Mouse (Mus musculus) liver, embryonic 12.5 days (tissue): ENCODE results near the gene C2cd5. TPM values are rescaled to one million over a fixed set of nuclear protein-coding genes. Genes with fewer than 3 reads are reported as not detected.
"Not testable (repeated sequence)": the region's sequence is repeated elsewhere in the genome, so short reads cannot be mapped to it uniquely, and the experiment has no call there.

Experiments used
- ATAC-seq: fragments of 200-750 bp; cut with Nextera tagmentation; 2 replicates; pipeline ENCODE4 v1.8.0; 2017; ENCODE audit warnings: moderate number of reproducible peaks, mild to moderate bottlenecking, moderate library complexity
- H3K27ac ChIP-seq: fragments of 300-500 bp; sonication (generic); 2 replicates; pipeline ENCODE4 v1.5.1; 2016; ENCODE audit warnings: mild to moderate bottlenecking
- H3K27me3 ChIP-seq: fragments of 300-500 bp; sonication (generic); replicated peaks from 2 replicates; pipeline ENCODE4 v1.6.1; 2016; ENCODE audit warnings: mild to moderate bottlenecking, moderate library complexity
- H3K36me3 ChIP-seq: fragments of 300-500 bp; sonication (generic); 2 replicates; pipeline ENCODE4 v1.6.1; 2016; ENCODE audit warnings: mild to moderate bottlenecking, moderate library complexity
- H3K4me1 ChIP-seq: fragments of 300-500 bp; sonication (generic); 2 replicates; pipeline ENCODE4 v1.6.1; 2016
- H3K4me2 ChIP-seq: fragments of 300-500 bp; sonication (generic); 2 replicates; pipeline ENCODE4 v1.6.1; 2016; ENCODE audit warnings: mild to moderate bottlenecking, moderate library complexity
- H3K4me3 ChIP-seq: fragments of 300-500 bp; sonication (generic); 2 replicates; pipeline ENCODE4 v1.5.1; 2016; ENCODE audit warnings: mild to moderate bottlenecking, moderate library complexity
- H3K9ac ChIP-seq: fragments of 300-500 bp; sonication (generic); 2 replicates; pipeline ENCODE4 v1.6.1; 2016; ENCODE audit warnings: mild to moderate bottlenecking, moderate library complexity
- H3K9me3 ChIP-seq: fragments of 300-500 bp; sonication (generic); replicated peaks from 2 replicates; pipeline ENCODE4 v1.6.1; 2016; ENCODE audit warnings: mild to moderate bottlenecking, moderate library complexity
- WGBS: fragments of 180-500 bp; shearing (Covaris S2); methylation state at CpG from one replicate; pipeline ENCODE4 v1.1.7; 2016; ENCODE audit not compliant: insufficient replicate concordance; 5-methylcytosine and 5-hydroxymethylcytosine counted together
- polyA plus RNA-seq: library from polyadenylated mRNA; unstranded; fragments of >200 nt; fragmentation: Nextera tagmentation; extraction: Ambion mirVana; gene quantifications from 2 replicates; pipeline ENCODE4 v1.2.1, GENCODE M21; 2016

C2cd5 gene
- polyA plus RNA-seq = 22.2 and 22.7 TPM in 2 replicates

DNA sequence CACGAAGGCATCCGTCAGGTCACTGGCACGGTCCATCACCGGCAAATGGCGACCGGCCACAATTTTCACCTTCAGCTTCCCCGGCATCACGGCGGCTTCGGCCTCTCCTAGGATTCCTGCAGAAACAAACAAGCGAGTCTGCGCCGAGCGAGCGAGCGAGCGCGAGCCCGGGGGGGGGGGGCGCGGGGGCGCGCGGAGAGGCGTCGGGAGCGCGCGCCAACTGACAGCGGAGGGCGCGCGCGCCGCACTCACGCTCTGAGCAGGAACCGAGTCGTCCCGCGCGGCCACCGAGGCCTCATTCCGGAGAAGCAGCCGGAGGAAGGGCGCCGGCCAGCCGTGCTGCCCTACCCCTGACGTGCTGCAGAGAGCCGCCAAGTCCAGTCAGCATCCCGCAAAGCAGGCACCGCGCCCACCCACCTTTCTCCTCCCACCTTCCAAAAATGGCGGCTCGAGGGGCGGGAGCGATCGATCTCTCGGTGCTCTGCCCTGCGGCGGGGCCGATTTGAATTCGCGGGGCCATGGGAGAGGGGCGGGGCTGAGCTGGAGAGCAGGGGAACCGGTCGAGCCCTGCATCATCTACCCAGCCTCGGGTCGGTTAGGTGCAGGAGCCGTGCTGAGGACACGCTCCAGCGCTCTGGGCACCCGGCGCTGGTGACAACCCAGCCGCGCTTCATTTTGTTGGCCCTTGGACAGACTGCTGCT, at the start of gene C2cd5:
Gene C2cd5, minus strand, starts transcription at position 461 of the 702 bp plus-strand sequence.
- H3K9ac ChIP-seq = peak within 1 kb of the TSS; percentile 95

GRCm38 (mm10) chr6:143148868-143149267, 48.9 kb upstream of the C2cd5 start:
- Histone ChIP-seq H3K9me3 (no peaks in the 10 kb centered on the region), H3K9ac (no peak overlapping the region), H3K36me3 (no peaks in the 10 kb centered on the region), H3K4me1 (peaks cover 46% of the 10 kb centered on the region), H3K4me3 (no peak overlapping the region), H3K4me2 (no peak overlapping the region), H3K27ac (no peak overlapping the region), H3K27me3 (no peaks in the 10 kb centered on the region)
- no peak for ATAC-seq

More for the DNA sequence above, at the start of gene C2cd5:
- H3K36me3 ChIP-seq = peaks cover 21% of the 10 kb centered on the region; the same call in 1 of the 2 replicates
- H3K4me2 ChIP-seq = peak within 1 kb of the TSS; percentile 83
- H3K27ac ChIP-seq = peak within 1 kb of the TSS; percentile 93
- no peaks in the 10 kb centered on the region for H3K27me3 ChIP-seq
- H3K4me1 ChIP-seq = peaks cover 38% of the 10 kb centered on the region
- under 1% methylated on average over 73 of the region's 75 CpGs for WGBS
- peak; percentile 97 for ATAC-seq
- no peaks in the 10 kb centered on the region for H3K9me3 ChIP-seq
- peak within 1 kb of the TSS; percentile 91 for H3K4me3 ChIP-seq

- no peaks in the 10 kb centered on the region for H3K9me3 ChIP-seq
- WGBS = 7% methylated on average over 8 of the region's 8 CpGs
- H3K27me3 ChIP-seq = no peaks in the 10 kb centered on the region
- ATAC-seq = no peak
- no peak overlapping the region for H3K9ac ChIP-seq
- no peak overlapping the region for H3K4me3 ChIP-seq
- no peak overlapping the region for H3K4me2 ChIP-seq
- H3K36me3 ChIP-seq = no peaks in the 10 kb centered on the region
- no peak overlapping the region for H3K27ac ChIP-seq
- peaks cover 43% of the 10 kb centered on the region for H3K4me1 ChIP-seq
Observed at GRCm38 (mm10) chr6:143146756-143147155, 46.8 kb upstream of the C2cd5 start.

DNA sequence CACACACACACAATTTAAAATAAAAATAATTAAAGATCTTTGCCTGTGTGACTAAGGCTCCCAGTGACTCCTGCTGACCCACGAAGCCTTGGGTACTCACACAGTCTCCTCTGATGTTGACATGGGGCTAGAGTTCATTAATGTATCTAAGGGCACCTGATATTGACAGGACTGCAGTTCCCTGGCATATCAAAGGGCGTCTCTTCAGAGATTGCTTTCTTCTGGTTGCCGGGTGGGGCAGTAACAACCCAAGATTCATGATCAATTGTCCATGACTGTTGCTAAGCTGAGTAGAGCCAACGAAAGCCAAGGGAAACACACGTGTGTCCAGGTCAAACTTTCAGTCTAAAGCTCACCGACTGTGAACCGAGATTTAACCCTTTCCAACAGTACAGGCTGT, 45.1 kb upstream of the C2cd5 start:
- Histone ChIP-seq H3K4me3 (no peak overlapping the region), H3K27ac (no peak overlapping the region), H3K9ac (no peak overlapping the region), H3K4me2 (no peak overlapping the region), H3K27me3 (no peaks in the 10 kb centered on the region), H3K4me1 (peaks cover 32% of the 10 kb centered on the region), H3K9me3 (no peaks in the 10 kb centered on the region), H3K36me3 (no peaks in the 10 kb centered on the region)
- 58% methylated on average over 7 of the region's 7 CpGs for WGBS
- no peak for ATAC-seq

DNA sequence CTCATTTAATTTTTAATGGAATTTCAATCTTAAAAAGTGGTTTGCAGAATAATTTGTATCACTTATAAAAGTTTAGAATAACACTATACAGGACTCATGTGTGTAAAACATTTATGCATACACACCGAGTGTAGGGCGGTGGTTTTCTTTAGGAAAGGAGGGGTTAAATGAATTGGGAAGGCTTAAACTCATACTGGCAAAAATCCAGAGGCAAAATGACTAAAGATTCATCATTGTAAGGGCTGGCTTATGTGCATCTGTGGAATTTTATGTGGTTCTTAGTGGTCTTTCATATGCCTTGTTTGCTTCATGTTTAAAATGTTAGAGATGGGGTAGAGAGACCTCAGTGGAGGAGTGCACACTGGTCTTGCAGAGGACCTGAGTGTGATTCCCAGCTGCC, 44.6 kb upstream of the C2cd5 start:
- no peak for ATAC-seq
- peaks cover 27% of the 10 kb centered on the region for H3K4me1 ChIP-seq
- H3K4me2 ChIP-seq = no peak overlapping the region
- no peak overlapping the region for H3K4me3 ChIP-seq
- no peak overlapping the region for H3K9ac ChIP-seq
- H3K36me3 ChIP-seq = no peaks in the 10 kb centered on the region
- WGBS = 70% methylated on average over 2 of the region's 2 CpGs
- no peak overlapping the region for H3K27ac ChIP-seq
- H3K9me3 ChIP-seq = no peaks in the 10 kb centered on the region
- no peaks in the 10 kb centered on the region for H3K27me3 ChIP-seq

DNA sequence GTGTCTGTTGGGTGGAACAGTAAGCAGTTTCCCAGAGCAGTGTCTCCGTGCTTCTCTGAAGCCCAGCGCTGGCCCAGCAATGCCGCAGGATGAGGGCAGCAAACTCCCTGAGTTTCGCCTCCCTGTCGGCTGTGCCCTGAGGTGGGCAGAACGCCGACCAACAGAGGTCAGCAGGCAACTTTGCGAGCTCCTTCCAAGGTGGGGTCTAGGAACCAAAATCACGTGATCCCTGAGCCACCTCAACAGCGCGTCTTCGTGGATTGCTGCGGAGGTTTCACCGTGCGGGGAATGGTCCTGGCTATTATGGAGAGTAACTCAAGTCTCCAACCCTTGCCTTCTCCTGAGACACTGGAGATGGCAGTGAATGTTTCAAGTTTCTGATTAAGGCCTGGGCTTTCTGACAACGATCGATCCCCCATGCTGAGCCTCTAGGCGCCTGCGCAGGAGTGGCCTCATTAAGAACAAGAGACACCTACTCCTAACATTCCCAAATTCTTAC, 43.9 kb upstream of the C2cd5 start:
- ATAC-seq = no peak
- H3K27ac ChIP-seq = no peak overlapping the region
- peaks cover 25% of the 10 kb centered on the region for H3K4me1 ChIP-seq
- H3K36me3 ChIP-seq = no peaks in the 10 kb centered on the region
- H3K9me3 ChIP-seq = no peaks in the 10 kb centered on the region
- H3K9ac ChIP-seq = no peak overlapping the region
- 16% methylated on average over 19 of the region's 19 CpGs for WGBS
- H3K27me3 ChIP-seq = no peaks in the 10 kb centered on the region
- H3K4me2 ChIP-seq = peak overlapping the region; percentile 47
- peak overlapping the region; percentile 23 for H3K4me3 ChIP-seq

DNA sequence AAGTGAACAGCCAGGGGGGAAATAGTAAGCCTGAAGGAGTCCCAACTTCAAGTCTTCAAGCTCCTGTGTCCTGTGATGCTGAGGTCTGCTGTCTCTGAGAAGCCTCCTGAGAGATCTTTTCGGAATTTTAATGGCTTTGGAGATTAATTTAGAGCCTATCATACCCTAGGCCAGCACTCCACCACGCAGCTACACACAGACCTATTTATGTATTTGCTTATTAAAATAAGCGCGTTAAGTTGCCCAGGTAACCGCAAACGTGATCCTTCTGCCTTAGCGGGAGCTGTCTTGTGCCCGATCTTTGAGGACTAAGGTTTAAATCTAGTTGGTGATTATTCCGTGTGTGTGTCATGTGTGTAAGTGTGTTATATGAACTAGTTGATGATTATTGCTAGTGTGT, 43.4 kb upstream of the C2cd5 start:
- WGBS = 70% methylated on average over 9 of the region's 9 CpGs
- H3K36me3 ChIP-seq = no peaks in the 10 kb centered on the region
- no peak overlapping the region for H3K9ac ChIP-seq
- H3K4me2 ChIP-seq = peak overlapping the region; percentile 47
- no peak for ATAC-seq
- H3K27ac ChIP-seq = no peak overlapping the region
- H3K9me3 ChIP-seq = no peaks in the 10 kb centered on the region
- H3K4me1 ChIP-seq = peaks cover 23% of the 10 kb centered on the region
- no peaks in the 10 kb centered on the region for H3K27me3 ChIP-seq
- no peak overlapping the region for H3K4me3 ChIP-seq

DNA sequence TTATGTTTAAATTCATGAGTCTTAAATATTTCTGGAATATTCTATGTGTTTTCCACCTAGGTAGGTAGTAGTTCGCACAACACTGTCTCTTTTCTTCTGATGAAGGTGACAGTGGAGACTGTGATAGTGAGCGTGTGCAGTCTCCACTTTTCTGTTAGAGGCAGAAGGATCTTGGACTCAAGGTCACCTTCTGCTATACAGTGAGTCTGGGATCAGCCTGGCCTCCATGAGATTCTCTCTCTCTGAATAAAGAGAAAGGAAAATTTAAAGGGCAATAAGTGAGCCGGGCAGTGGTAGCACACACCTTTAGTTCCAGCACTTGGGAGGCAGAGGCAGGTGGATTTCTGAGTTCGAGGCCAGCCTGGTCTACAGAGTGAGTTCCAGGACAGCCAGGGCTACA, 42.9 kb upstream of the C2cd5 start:
- Histone ChIP-seq H3K4me3 (no peak overlapping the region), H3K27me3 (no peaks in the 10 kb centered on the region), H3K4me1 (peaks cover 23% of the 10 kb centered on the region), H3K9ac (no peak overlapping the region), H3K36me3 (no peaks in the 10 kb centered on the region), H3K4me2 (no peak overlapping the region), H3K27ac (no peak overlapping the region), H3K9me3 (no peaks in the 10 kb centered on the region)
- 76% methylated on average over 4 of the region's 4 CpGs for WGBS
- no peak for ATAC-seq

DNA sequence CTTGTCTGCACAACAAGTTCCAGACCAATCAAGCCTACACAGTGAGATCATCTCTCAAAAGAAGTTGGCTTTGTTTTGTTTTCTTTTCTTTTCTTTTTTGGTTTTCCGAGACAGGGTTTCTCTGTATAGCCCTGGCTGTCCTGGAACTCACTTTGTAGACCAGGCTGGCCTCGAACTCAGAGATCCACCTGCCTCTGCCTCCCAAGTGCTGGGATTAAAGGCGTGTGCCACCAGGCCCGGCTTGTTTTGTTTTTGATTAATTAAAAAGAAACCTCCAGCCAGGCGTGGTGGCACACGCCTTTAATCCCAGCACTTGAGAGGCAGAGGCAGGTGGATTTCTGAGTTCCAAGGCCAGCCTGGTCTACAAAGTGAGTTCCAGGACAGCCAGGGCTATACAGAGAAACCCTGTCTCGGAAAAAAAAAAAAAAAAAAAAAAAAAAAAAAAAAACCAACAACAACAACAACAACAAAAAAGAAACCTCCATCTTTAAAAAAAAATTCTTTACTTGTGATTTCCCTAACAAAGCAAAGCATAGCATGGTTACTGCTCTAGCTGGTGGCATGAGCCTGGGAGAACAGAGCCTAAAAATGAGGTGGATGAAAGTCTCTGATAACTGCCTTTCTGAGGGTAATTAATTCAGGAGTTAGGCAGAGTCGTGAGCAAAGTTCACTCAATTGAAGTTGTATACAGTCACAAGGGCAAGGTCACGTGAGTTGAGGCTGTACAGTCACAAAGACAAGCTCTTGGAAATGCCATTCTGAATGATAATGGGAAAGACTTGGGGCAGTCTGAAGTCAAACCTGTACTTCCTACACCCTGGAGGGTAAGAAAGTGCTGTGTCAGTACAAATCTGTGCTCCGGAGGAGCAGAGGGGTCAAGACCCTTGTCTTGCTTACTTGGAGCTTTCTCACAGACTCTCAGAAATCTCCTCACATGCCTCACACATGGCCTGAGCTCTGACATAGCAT, 42.0 kb upstream of the C2cd5 start:
- not testable (repeated sequence) for H3K9me3 ChIP-seq, H3K4me3 ChIP-seq, H3K4me2 ChIP-seq, H3K9ac ChIP-seq, H3K27me3 ChIP-seq, H3K27ac ChIP-seq, H3K36me3 ChIP-seq, ATAC-seq
- H3K4me1 ChIP-seq = peaks cover 19% of the 10 kb centered on the region
- 63% methylated on average over 10 of the region's 10 CpGs for WGBS

DNA sequence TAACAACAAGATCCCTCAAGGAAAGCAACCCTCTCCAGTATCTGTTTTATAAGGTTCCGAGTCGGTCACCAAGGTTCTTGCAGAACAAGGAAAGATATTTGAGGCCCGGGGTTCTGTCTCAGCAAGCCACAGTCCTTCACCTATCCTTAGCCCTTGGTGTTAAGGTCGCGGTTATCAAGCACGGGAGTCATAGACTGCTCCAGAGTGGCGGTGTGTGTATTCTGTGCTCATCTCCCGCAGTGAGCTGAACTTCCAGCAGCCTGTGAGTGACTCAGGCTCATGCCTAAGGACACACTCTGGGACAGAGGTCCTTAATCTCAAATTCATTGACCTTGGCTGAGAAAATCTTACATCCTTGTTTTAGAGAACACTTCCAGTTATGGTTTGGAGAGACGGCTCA, 40.9 kb upstream of the C2cd5 start:
- Histone ChIP-seq H3K4me3 (no peak overlapping the region), H3K27me3 (no peaks in the 10 kb centered on the region), H3K36me3 (no peaks in the 10 kb centered on the region), H3K27ac (no peak overlapping the region), H3K4me2 (no peak overlapping the region), H3K9me3 (no peaks in the 10 kb centered on the region), H3K4me1 (peaks cover 14% of the 10 kb centered on the region), H3K9ac (no peak overlapping the region)
- no peak for ATAC-seq
- 75% methylated on average over 9 of the region's 9 CpGs for WGBS

GRCm38 (mm10) chr6:143139417-143139816, 39.5 kb upstream of the C2cd5 start:
- no peaks in the 10 kb centered on the region for H3K9me3 ChIP-seq
- H3K4me2 ChIP-seq = no peak overlapping the region
- H3K9ac ChIP-seq = no peak overlapping the region
- no peak for ATAC-seq
- H3K27ac ChIP-seq = no peak overlapping the region
- H3K4me1 ChIP-seq = peaks cover 6% of the 10 kb centered on the region
- no peaks in the 10 kb centered on the region for H3K27me3 ChIP-seq
- WGBS = 61% methylated on average over 2 of the region's 2 CpGs
- H3K4me3 ChIP-seq = no peak overlapping the region
- H3K36me3 ChIP-seq = no peaks in the 10 kb centered on the region

GRCm38 (mm10) chr6:143137341-143137740, 37.4 kb upstream of the C2cd5 start:
- Histone ChIP-seq H3K27ac (no peak overlapping the region), H3K27me3 (no peaks in the 10 kb centered on the region), H3K4me1 (0 out of 2 replicates have a peak, but pooled peaks cover 2% of the 10 kb centered on the region), H3K9me3 (no peaks in the 10 kb centered on the region), H3K4me2 (no peak overlapping the region), H3K36me3 (no peaks in the 10 kb centered on the region), H3K9ac (no peak overlapping the region), H3K4me3 (no peak overlapping the region)
- no peak for ATAC-seq
- WGBS = 55% methylated on average over 5 of the region's 5 CpGs
